Mouse (Mus musculus): ENCODE data around the gene Clmn. TPM values are rescaled to one million over a fixed set of nuclear protein-coding genes. Genes with fewer than 3 reads are reported as not detected.
"Not testable (repeated sequence)": the region's sequence is repeated elsewhere in the genome, so short reads cannot be mapped to it uniquely, and the experiment has no call there.

Gene Clmn
- polyA plus RNA-seq, 1 experiment: 0.05 TPM

DNA sequence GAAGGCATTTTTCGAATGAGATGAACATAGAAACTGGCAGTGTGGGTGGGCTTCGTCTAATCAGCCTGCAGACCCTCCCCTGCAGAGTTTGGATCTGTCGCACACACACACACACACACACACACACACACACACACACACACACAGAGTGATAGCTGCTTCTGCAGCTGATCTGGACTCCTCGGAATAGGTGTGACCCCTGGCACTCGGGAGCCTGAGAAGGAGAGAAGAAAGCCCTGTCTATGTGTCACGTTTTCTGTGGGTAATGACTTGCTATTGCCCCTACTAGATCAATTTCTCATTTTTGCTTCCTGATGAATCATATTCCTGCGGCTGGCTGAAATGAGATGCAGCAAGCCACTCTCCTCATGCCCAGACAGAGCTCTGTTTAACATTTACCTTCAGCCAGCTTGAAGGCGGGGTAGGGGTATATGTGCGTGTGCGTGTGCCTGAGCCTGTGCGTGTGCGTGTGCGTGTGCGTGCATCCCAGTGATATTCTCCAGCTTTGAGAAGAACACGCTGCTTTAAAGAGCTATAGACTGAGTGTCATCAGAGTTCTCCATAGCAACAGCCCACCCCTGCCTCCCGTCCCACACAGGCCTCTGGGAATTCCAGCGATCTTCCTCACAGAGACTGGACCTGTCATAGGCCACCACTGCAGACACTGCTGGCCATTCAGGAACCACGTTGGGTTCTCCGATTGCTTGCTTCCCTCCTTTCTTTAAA lies 29.3 kb downstream of the Clmn start:
- Histone ChIP-seq H3ac (ENCODE audit: control insufficient read depth, insufficient read length, low read depth) (no peak overlapping the region), H3K79me3 (ENCODE audit: low read depth) (no peaks in the 10 kb centered on the region), H3K79me2 (ENCODE audit: control insufficient read depth, insufficient read depth) (no peaks in the 10 kb centered on the region), H3K36me3 (ENCODE audit: control insufficient read depth, insufficient read depth) (no peaks in the 10 kb centered on the region), H3K4me3 (ENCODE audit: insufficient read depth, poor library complexity, severe bottlenecking) (no peak overlapping the region), H3K27me3 (ENCODE audit: control insufficient read depth, insufficient read depth, insufficient read length) (peaks cover 20% of the 10 kb centered on the region)
- TF ChIP-seq MAX (IDR thresholded peaks at IDR 0.05): no peak
- no peak for TF ChIP-seq CTCF (IDR thresholded peaks at IDR 0.05; ENCODE audit: control insufficient read depth, insufficient read depth, insufficient read length)
- TF ChIP-seq MYOG (IDR thresholded peaks at IDR 0.05; ENCODE audit: control insufficient read depth, extremely low read depth, insufficient read length): no peak
- TF ChIP-seq CEBPB (IDR thresholded peaks at IDR 0.05; ENCODE audit: low read depth): no peak
- TF ChIP-seq USF1 (IDR thresholded peaks at IDR 0.05; ENCODE audit: low read depth): no peak
- TF ChIP-seq FOSL1 (IDR thresholded peaks at IDR 0.05; ENCODE audit: insufficient read depth, low read length, poor library complexity, severe bottlenecking): no peak
- TF ChIP-seq MYOD1 (IDR thresholded peaks at IDR 0.05; ENCODE audit: control insufficient read depth, insufficient read length, low read depth): no peak

DNA sequence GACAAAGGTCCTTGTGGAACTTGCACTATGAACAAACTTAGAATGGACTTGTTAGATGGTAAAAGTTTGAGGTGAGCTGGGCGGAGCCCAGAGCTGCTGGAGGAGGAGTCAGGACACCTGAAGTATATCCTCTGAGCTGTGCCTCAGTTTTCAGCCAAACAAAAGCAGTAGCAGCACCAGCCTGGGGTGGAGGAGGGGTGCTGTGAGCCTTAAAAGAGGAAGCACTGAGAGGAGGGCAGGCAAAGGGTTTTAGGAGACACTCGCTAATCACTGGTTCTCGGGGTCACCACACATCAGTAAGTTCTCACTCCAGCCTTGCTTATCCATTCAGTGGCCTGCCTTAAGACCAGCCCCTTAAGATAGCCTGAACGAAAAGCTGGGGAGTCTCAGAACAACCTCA lies 30.1 kb downstream of the Clmn start:
- TF ChIP-seq USF1 (IDR thresholded peaks at IDR 0.05; ENCODE audit: low read depth): no peak
- TF ChIP-seq MYOG (IDR thresholded peaks at IDR 0.05; ENCODE audit: control insufficient read depth, extremely low read depth, insufficient read length): no peak
- TF ChIP-seq CEBPB (IDR thresholded peaks at IDR 0.05; ENCODE audit: low read depth): no peak
- TF ChIP-seq MAX (IDR thresholded peaks at IDR 0.05): no peak
- TF ChIP-seq MYOD1 (IDR thresholded peaks at IDR 0.05; ENCODE audit: control insufficient read depth, insufficient read length, low read depth): no peak
- no peak for TF ChIP-seq CTCF (IDR thresholded peaks at IDR 0.05; ENCODE audit: control insufficient read depth, insufficient read depth, insufficient read length)
- TF ChIP-seq FOSL1 (IDR thresholded peaks at IDR 0.05; ENCODE audit: insufficient read depth, low read length, poor library complexity, severe bottlenecking): no peak
- H3ac ChIP-seq (ENCODE audit: control insufficient read depth, insufficient read length, low read depth): no peak overlapping the region
- H3K79me3 ChIP-seq (ENCODE audit: low read depth): no peaks in the 10 kb centered on the region
- H3K79me2 ChIP-seq (ENCODE audit: control insufficient read depth, insufficient read depth): no peaks in the 10 kb centered on the region
- no peak overlapping the region for H3K4me3 ChIP-seq (ENCODE audit: insufficient read depth, poor library complexity, severe bottlenecking)
- H3K36me3 ChIP-seq (ENCODE audit: control insufficient read depth, insufficient read depth): no peaks in the 10 kb centered on the region
- H3K27me3 ChIP-seq (ENCODE audit: control insufficient read depth, insufficient read depth, insufficient read length): peaks cover 24% of the 10 kb centered on the region

- Histone ChIP-seq H3K36me3 (ENCODE audit: control insufficient read depth, insufficient read depth) (no peaks in the 10 kb centered on the region), H3ac (ENCODE audit: control insufficient read depth, insufficient read length, low read depth) (no peak overlapping the region), H3K79me2 (ENCODE audit: control insufficient read depth, insufficient read depth) (no peaks in the 10 kb centered on the region), H3K27me3 (ENCODE audit: control insufficient read depth, insufficient read depth, insufficient read length) (peaks cover 28% of the 10 kb centered on the region), H3K4me3 (ENCODE audit: insufficient read depth, poor library complexity, severe bottlenecking) (no peak overlapping the region), H3K79me3 (ENCODE audit: low read depth) (no peaks in the 10 kb centered on the region)
- TF ChIP-seq USF1 (IDR thresholded peaks at IDR 0.05; ENCODE audit: low read depth): no peak
- no peak for TF ChIP-seq MYOG (IDR thresholded peaks at IDR 0.05; ENCODE audit: control insufficient read depth, extremely low read depth, insufficient read length)
- no peak for TF ChIP-seq FOSL1 (IDR thresholded peaks at IDR 0.05; ENCODE audit: insufficient read depth, low read length, poor library complexity, severe bottlenecking)
- TF ChIP-seq MAX (IDR thresholded peaks at IDR 0.05): no peak
- TF ChIP-seq CEBPB (IDR thresholded peaks at IDR 0.05; ENCODE audit: low read depth): no peak
- TF ChIP-seq MYOD1 (IDR thresholded peaks at IDR 0.05; ENCODE audit: control insufficient read depth, insufficient read length, low read depth): no peak
- TF ChIP-seq CTCF (IDR thresholded peaks at IDR 0.05; ENCODE audit: control insufficient read depth, insufficient read depth, insufficient read length): no peak
Measured at GRCm38 (mm10) chr12:104830666-104831435, 34.0 kb downstream of the Clmn start.

DNA sequence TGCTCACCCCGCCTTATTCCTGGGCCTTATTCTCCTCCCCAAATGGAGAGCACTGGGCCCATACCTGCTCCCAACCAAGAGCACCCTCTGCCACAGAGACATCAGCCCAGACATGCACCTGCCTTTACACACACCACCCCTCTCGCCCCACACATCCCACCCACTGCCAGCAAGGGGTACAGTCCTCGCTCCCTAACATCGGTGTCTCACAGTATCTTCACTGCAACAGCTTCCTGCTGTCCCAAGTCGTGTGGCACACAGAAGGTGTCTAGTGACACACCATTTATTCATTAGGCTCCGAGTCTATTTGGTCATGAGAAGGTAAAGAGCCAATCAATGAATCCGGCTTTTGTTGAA lies 34.6 kb downstream of the Clmn start:
- peaks cover 28% of the 10 kb centered on the region for H3K27me3 ChIP-seq (ENCODE audit: control insufficient read depth, insufficient read depth, insufficient read length)
- H3K79me2 ChIP-seq (ENCODE audit: control insufficient read depth, insufficient read depth): no peaks in the 10 kb centered on the region
- no peak overlapping the region for H3K4me3 ChIP-seq (ENCODE audit: insufficient read depth, poor library complexity, severe bottlenecking)
- H3K79me3 ChIP-seq (ENCODE audit: low read depth): no peaks in the 10 kb centered on the region
- H3ac ChIP-seq (ENCODE audit: control insufficient read depth, insufficient read length, low read depth): no peak overlapping the region
- TF ChIP-seq CTCF (IDR thresholded peaks at IDR 0.05; ENCODE audit: control insufficient read depth, insufficient read depth, insufficient read length): no peak
- no peak for TF ChIP-seq MYOD1 (IDR thresholded peaks at IDR 0.05; ENCODE audit: control insufficient read depth, insufficient read length, low read depth)
- no peak for TF ChIP-seq MYOG (IDR thresholded peaks at IDR 0.05; ENCODE audit: control insufficient read depth, extremely low read depth, insufficient read length)
- no peak for TF ChIP-seq MAX (IDR thresholded peaks at IDR 0.05)
- TF ChIP-seq FOSL1 (IDR thresholded peaks at IDR 0.05; ENCODE audit: insufficient read depth, low read length, poor library complexity, severe bottlenecking): no peak
- TF ChIP-seq USF1 (IDR thresholded peaks at IDR 0.05; ENCODE audit: low read depth): no peak
- TF ChIP-seq CEBPB (IDR thresholded peaks at IDR 0.05; ENCODE audit: low read depth): no peak
- no peaks in the 10 kb centered on the region for H3K36me3 ChIP-seq (ENCODE audit: control insufficient read depth, insufficient read depth)

GRCm38 (mm10) chr12:104829596-104830282 lies 35.1 kb downstream of the Clmn start:
- Histone ChIP-seq H3K36me3 (ENCODE audit: control insufficient read depth, insufficient read depth) (no peaks in the 10 kb centered on the region), H3K79me2 (ENCODE audit: control insufficient read depth, insufficient read depth) (no peaks in the 10 kb centered on the region), H3K4me3 (ENCODE audit: insufficient read depth, poor library complexity, severe bottlenecking) (no peak overlapping the region), H3ac (ENCODE audit: control insufficient read depth, insufficient read length, low read depth) (no peak overlapping the region), H3K27me3 (ENCODE audit: control insufficient read depth, insufficient read depth, insufficient read length) (peaks cover 28% of the 10 kb centered on the region), H3K79me3 (ENCODE audit: low read depth) (no peaks in the 10 kb centered on the region)
- no peak for TF ChIP-seq MYOD1 (IDR thresholded peaks at IDR 0.05; ENCODE audit: control insufficient read depth, insufficient read length, low read depth)
- TF ChIP-seq MAX (IDR thresholded peaks at IDR 0.05): no peak
- TF ChIP-seq FOSL1 (IDR thresholded peaks at IDR 0.05; ENCODE audit: insufficient read depth, low read length, poor library complexity, severe bottlenecking): no peak

- H3K79me2 ChIP-seq (ENCODE audit: control insufficient read depth, insufficient read depth); H3K79me3 ChIP-seq (ENCODE audit: low read depth); H3K4me3 ChIP-seq (ENCODE audit: insufficient read depth, poor library complexity, severe bottlenecking); H3ac ChIP-seq (ENCODE audit: control insufficient read depth, insufficient read length, low read depth); H3K36me3 ChIP-seq (ENCODE audit: control insufficient read depth, insufficient read depth): not testable (repeated sequence)
- peaks cover 28% of the 10 kb centered on the region for H3K27me3 ChIP-seq (ENCODE audit: control insufficient read depth, insufficient read depth, insufficient read length)
Measured at GRCm38 (mm10) chr12:104828986-104829385, 35.9 kb downstream of the Clmn start.
